ENCODE assay signal across 8 mouse cellular contexts in genomic region chr2:94059459-94059858, GRCm38 (mm10). TPM values are rescaled to one million over a fixed set of nuclear protein-coding genes. Genes with fewer than 3 reads are reported as not detected.
A peak's percentile ranks its signal among the peaks of the same experiment; 100 is the strongest.
DNase-seq lines count a peak whose midpoint lies in the region; ATAC-seq and TF ChIP-seq lines count a peak whose summit lies in the region.
"Had no signal": no experiment of that assay in that cellular context is flagged by ENCODE, and none has a peak within 500 bp of the region (broad histone marks: within the 10 kb centered on the region; RNA-seq: fewer than 3 reads in every experiment).

No protein-coding gene starts in this region.

- no peak overlapping the region for H3K9ac ChIP-seq in heart, embryonic 11.5 days (ENCODE audit: low read depth, low read length)
- H3K9ac ChIP-seq in stomach, postnatal 0 days (ENCODE audit: low read length), result no peak overlapping the region
- H3K9ac ChIP-seq: stomach, embryonic 15.5 days had no signal

- no peak for TF ChIP-seq EP300 in stomach, postnatal 0 days (optimal IDR thresholded peaks at IDR 0.05)

- no peak overlapping the region for H3K4me3 ChIP-seq in heart, embryonic 11.5 days (ENCODE audit: low read depth, low read length)
- H3K4me3 ChIP-seq in stomach, postnatal 0 days (ENCODE audit: low read depth, low read length), result no peak overlapping the region
- H3K4me3 ChIP-seq: stomach, embryonic 15.5 days had no signal

- no peak overlapping the region for H3K4me2 ChIP-seq in heart, embryonic 11.5 days
- no peak overlapping the region for H3K4me2 ChIP-seq in stomach, postnatal 0 days (replicated peaks; ENCODE audit: low read depth)
- H3K4me2 ChIP-seq: stomach, embryonic 15.5 days had no signal

- peak; percentile 68 for TF ChIP-seq CTCF in stomach, postnatal 0 days (IDR thresholded peaks at IDR 0.05; ENCODE audit: low read depth)

- 0 out of 2 replicates have a peak, but pooled peaks cover 2% of the 10 kb centered on the region for H3K4me1 ChIP-seq in heart, embryonic 11.5 days (ENCODE audit: control insufficient read depth, insufficient read depth, low read length)
- no peaks in the 10 kb centered on the region for H3K4me1 ChIP-seq in stomach, postnatal 0 days (replicated peaks; ENCODE audit: control insufficient read depth, insufficient read depth)
- H3K4me1 ChIP-seq: stomach, embryonic 15.5 days had no signal

- 77% methylated on average over 5 of the region's 5 CpGs for WGBS in heart, embryonic 11.5 days (ENCODE audit: insufficient replicate concordance)
- WGBS in stomach, postnatal 0 days, result 66% methylated on average over 5 of the region's 5 CpGs

- H3K9me3 ChIP-seq in heart, embryonic 11.5 days (replicated peaks; ENCODE audit: control insufficient read depth, low read length), result no peaks in the 10 kb centered on the region
- no peaks in the 10 kb centered on the region for H3K9me3 ChIP-seq in stomach, postnatal 0 days (ENCODE audit: control insufficient read depth, low read length)
- H3K9me3 ChIP-seq: stomach, embryonic 15.5 days had no signal

- intact Hi-C loops in heart, postnatal 10 days (cut with DNase I), result loop anchor here (1.0 to 5.0 kb wide), 3 partner anchors 15 to 233 kb away; no protein-coding TSS in a partner anchor

- peak; percentile 25 to 42 for DNase-seq in heart, postnatal 10 days
- DNase-seq in testis, postnatal 10 days (ENCODE audit: low spot score), result peak; percentile 57
- no peak for DNase-seq in testis, postnatal 14 days (ENCODE audit: low spot score)
- DNase-seq in kidney, adult 8-10 months, result peak; percentile 25 to 61
- peak; percentile 34 for DNase-seq in stomach, postnatal 0 days (ENCODE audit: low spot score)

- no peak for ATAC-seq in heart, embryonic 11.5 days (replicated peaks; ENCODE audit: insufficient number of reproducible peaks, low FRiP score, low TSS enrichment)
- ATAC-seq in stomach, postnatal 0 days (ENCODE audit: low FRiP score, low TSS enrichment), result no peak
- no peak for ATAC-seq in erythroblast, adult 5-6 weeks (replicated peaks; ENCODE audit: low FRiP score, poor library complexity, severe bottlenecking)

- H3K36me3 ChIP-seq in heart, embryonic 11.5 days (ENCODE audit: control insufficient read depth, insufficient read depth, low read length), result no peaks in the 10 kb centered on the region
- H3K36me3 ChIP-seq in stomach, postnatal 0 days (ENCODE audit: control insufficient read depth, insufficient read depth, low read length), result no peaks in the 10 kb centered on the region
- H3K36me3 ChIP-seq: stomach, embryonic 15.5 days had no signal

- no peak overlapping the region for H3K27ac ChIP-seq in heart, embryonic 11.5 days (ENCODE audit: low read depth, low read length)
- no peak overlapping the region for H3K27ac ChIP-seq in stomach, postnatal 0 days (replicated peaks)
- H3K27ac ChIP-seq: stomach, embryonic 15.5 days had no signal

- no peaks in the 10 kb centered on the region for H3K27me3 ChIP-seq in heart, embryonic 11.5 days (ENCODE audit: control insufficient read depth, insufficient read depth, low read length)
- no peaks in the 10 kb centered on the region for H3K27me3 ChIP-seq in stomach, postnatal 0 days (ENCODE audit: control insufficient read depth, insufficient read depth, low read length)
- H3K27me3 ChIP-seq: stomach, embryonic 15.5 days had no signal

RNA-seq across cellular contexts. Expression of gene Alkbh3, which starts 48.9 kb away (rescaled TPM):
- total RNA-seq in heart, postnatal 10 days (2021), result 10 to 100 TPM; 70.0 to 78.2 TPM
- polyA plus RNA-seq in heart, embryonic 11.5 days (2014; fragmentation: Nextera tagmentation; extraction: Ambion mirVana), result 58.6 and 59.8 TPM in 2 replicates
- polyA plus RNA-seq in stomach, postnatal 0 days (2015; fragmentation: Nextera tagmentation; extraction: Ambion mirVana), result 46.2 and 50.4 TPM in 2 replicates
- total RNA-seq in erythroblast, adult 5-6 weeks (2015; ENCODE audit: low replicate concordance), result 16.9 and 23.6 TPM in 2 replicates
- total RNA-seq in erythroblast, adult 5-6 weeks (2017; ENCODE audit: low replicate concordance), result 2.2 and 10.2 TPM in 2 replicates
